Mouse (Mus musculus) kidney, postnatal 10 days (tissue): ENCODE measurements around the gene Epn2.

ENCODE experiments used
- DNase-seq: peaks from one replicate; pipeline ENCODE4 v3.0.0; 2021; ENCODE audit warnings: mixed read lengths

Epn2 gene

GRCm38 (mm10) chr11:61535530-61535929 lies 44.0 kb downstream of the Epn2 start:
- no peak for DNase-seq

- peak; percentile 70 for DNase-seq
These were observed 45.9 kb downstream of the Epn2 start for GRCm38 (mm10) chr11:61533571-61533970.

DNA sequence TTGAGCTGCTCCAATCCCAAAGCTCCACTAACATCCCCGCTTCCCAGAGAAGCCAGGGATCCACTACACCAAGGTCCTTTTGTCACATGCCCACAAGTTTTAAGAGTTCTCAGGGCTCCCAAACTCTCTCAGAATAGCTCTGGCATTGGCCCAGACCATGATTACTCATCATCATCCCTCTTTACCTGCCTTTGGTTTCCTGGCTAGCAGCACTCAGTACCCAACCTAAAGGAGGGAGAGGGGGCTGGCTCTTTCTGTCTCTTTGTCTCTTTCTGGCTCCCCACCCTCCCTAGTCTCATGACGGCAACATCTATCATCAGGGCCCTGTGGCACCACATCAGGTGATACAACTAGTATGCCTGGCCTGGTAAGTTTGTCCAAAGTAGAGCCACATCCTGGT lies 46.7 kb downstream of the Epn2 start:
- peak; percentile 41 for DNase-seq

- DNase-seq: peak; percentile 68
These were observed 50.2 kb downstream of the Epn2 start for GRCm38 (mm10) chr11:61529268-61529713.

DNA sequence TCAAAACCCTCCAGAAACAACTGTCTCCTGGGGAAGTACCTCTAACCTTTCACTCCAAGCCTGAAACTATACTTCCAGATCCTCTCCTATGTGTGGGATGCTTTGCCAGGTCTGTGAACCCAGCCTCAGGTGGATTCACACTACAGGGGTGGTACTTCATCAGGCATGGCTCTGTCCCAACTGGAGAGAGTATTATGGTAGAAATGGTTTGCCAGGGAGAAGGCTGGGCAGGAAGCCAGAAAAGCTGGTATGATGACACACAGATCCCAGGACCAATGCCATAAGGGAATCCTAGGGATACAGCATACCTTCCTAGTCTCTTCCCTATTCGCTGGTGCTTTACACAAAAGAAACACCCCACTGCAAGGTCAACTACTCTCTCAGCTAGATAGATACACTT lies 52.6 kb downstream of the Epn2 start:
- DNase-seq: no peak

- no peak for DNase-seq
These were observed 59.9 kb downstream of the Epn2 start for GRCm38 (mm10) chr11:61519484-61520107.

GRCm38 (mm10) chr11:61518871-61519270 lies 60.6 kb downstream of the Epn2 start:
- DNase-seq: no peak

- no peak for DNase-seq
These were observed 61.5 kb downstream of the Epn2 start for GRCm38 (mm10) chr11:61517971-61518370.

DNA sequence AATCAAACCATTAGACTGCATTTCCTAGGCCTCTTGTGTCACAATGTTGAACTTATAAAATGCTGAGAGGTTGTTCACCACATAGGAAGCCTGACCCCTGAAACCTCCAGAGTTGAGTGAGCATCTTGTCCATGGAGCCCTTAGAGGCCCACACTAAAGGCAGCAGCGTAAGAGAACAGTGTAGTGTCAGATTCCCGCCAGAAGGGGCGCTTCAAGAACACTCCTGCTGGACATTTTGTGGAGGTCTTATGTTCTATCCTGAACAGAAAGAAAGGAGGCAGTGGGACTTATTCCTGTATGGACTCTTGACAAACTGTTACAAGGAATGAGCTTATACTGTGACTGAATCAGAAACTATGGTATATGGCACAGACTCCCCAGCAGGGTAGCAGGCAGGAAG lies 64.5 kb downstream of the Epn2 start:
- DNase-seq: peak; percentile 71

DNA sequence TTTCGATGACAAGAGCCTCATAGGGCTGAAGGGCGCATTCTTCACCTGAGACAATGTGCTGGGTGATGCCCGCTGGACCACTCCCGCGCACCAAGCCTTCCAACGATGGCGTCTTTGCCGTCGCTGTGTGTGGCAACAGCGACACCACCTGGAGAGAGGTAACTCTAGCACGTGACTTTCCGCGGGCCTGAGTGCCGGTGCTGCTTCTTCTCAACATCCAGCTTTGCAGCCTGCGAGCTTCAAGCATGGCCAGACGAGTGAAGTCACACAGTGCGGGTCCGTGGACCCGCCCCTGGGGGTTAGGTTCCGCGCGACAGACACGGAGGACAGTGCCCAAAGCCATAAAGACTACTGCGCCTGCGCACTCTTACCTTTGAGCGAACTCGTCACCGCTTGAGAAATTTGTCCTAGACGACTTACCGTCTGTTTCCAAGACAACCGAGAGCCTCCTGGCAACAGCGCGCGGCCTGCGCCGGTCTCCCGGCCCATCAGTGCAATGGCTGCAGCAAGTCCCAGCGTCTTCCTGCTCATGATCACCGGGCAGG lies 74.7 kb downstream of the Epn2 start, which contains the start of gene B9d1:
TSS of gene B9d1 (plus strand) at position 432 of the 545 bp plus-strand sequence.
- peak; percentile 97 for DNase-seq

DNA sequence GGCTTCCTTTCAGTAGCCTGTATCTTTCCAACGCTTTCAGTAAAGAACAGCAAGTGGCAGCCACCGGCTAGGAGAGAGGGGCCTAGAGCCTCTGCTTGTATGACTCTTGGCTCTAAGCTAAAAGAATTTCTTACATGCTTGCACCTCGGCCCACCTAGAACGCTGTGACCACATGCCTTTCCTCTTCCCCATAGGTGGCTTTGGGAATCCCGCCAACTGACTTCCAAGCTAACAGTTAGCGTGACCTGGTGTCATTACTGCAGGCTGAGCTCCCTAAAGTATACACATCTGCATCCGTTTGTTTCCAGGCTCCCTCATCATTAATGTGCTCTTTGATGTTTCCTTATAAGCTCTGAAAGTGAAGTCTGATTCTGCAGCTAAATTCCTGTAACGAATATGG lies 75.6 kb downstream of the Epn2 start:
- peak; percentile 29 for DNase-seq

DNA sequence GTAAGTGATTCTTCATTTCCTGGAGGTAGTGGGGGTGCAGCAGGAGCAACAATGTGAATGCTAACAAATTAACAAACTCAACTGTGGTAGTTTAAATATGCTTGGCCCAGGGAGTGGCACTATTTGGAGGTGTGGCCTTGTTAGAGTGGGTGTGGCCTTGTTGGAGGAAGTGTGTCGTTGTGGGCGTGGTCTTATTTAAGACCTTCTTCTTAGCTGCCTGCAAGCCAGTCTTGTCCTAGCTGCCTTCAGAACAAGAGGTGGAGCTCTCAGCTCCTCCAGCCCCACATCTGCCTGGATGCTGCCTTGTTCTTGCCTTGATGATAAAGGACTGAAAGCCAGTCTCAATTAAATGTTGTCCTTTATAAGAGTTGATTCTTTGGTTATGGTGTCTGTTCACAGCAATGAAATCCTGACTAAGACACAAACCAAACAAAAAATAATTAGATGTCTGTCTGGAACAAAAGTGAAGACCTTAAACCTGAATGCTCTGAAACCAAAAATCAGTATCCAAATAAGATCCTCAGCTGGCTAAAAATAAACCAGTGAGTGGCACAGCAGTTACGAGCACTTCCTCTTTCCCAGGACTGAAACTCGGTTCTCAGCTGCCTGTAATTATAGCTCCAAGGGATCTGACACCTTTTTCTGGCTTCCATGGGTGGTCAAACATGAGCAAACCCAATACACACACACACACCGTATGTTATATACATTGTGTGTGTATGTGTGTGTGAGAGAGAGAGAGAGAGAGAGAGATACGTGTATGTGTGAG lies 80.6 kb downstream of the Epn2 start:
- DNase-seq: no peak

DNA sequence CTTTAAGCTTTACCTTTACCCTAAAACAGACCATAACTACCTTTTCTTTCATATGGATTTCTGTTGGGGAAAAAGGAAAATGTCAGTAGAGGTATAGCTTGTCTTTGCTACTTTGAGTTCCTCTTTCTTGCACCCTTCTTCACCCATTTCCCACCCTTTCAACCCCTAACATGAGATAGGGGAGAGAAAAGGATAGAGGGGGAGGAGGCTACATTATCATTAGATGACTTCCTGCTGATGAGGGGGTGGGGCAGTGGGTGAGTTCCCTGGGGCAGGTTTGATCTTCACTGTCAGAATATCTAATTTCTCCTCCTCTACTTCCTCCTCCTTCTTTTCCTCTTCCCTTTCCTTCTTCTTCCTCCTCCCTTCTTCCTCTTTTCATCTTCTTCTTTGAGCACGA lies 82.0 kb downstream of the Epn2 start:
- no peak for DNase-seq

- no peak for DNase-seq
These were observed 84.0 kb downstream of the Epn2 start for GRCm38 (mm10) chr11:61495528-61495927.

- DNase-seq: peak; percentile 99
These were observed 85.1 kb downstream of the Epn2 start, which contains the start of gene Mapk7 for GRCm38 (mm10) chr11:61494129-61494997. Mapk7 (minus strand) TSS chr11:61494406.

- DNase-seq: peak; percentile 62
These were observed 85.9 kb downstream of the Epn2 start for GRCm38 (mm10) chr11:61493525-61494128.

GRCm38 (mm10) chr11:61492749-61493401 lies 86.6 kb downstream of the Epn2 start:
- no peak for DNase-seq

- no peak for DNase-seq
These were observed 88.5 kb downstream of the Epn2 start for GRCm38 (mm10) chr11:61490944-61491520.

GRCm38 (mm10) chr11:61489874-61490273 lies 89.6 kb downstream of the Epn2 start:
- DNase-seq: no peak

- DNase-seq: no peak
These were observed 90.4 kb downstream of the Epn2 start for GRCm38 (mm10) chr11:61489085-61489484.

- no peak for DNase-seq
These were observed 91.6 kb downstream of the Epn2 start for GRCm38 (mm10) chr11:61487936-61488335.

DNA sequence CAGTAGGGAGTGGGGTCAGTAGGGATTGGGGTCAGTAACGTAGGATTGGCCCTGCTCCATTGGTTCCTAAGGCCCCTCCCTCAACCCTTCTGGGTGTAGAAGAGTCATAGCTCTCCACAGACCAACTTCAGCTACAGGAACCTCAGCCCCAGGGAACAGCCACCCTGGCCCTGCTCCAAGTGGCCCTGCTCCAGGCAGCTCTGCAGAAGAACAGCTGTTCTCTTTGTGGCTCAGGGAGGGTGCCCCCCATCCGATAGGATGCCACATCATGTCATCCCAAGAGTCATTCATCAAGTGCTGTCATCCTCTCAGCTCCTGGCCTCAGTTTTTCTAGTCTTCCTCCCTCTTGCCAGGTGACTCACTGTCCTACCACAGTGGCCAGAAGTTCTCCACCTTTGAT lies 92.1 kb downstream of the Epn2 start:
- peak; percentile 86 for DNase-seq
